Mouse (Mus musculus): ENCODE data around the gene Fahd1.

The Fahd1 gene

DNA sequence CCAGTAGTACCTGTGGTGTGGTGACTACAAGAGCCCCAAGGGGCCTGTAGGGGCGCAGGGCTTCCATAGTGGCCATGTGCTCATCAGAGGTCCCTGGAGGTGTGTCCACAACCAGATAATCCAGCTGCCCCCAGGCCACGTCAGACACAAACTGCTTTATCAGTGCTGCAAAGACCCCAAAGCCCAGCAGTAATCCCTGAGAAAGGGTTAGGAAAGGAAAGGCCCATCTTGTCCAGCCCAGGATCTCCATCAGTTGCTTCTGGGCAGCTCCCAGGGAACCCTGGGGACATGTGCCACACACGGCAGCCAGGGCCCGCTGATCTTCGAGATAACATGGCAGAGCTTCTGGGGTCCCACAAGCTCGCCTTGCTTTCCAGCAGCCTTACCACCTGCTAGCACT lies 34.2 kb upstream of the Fahd1 start:
- DNase-seq = peak; percentile 90

DNA sequence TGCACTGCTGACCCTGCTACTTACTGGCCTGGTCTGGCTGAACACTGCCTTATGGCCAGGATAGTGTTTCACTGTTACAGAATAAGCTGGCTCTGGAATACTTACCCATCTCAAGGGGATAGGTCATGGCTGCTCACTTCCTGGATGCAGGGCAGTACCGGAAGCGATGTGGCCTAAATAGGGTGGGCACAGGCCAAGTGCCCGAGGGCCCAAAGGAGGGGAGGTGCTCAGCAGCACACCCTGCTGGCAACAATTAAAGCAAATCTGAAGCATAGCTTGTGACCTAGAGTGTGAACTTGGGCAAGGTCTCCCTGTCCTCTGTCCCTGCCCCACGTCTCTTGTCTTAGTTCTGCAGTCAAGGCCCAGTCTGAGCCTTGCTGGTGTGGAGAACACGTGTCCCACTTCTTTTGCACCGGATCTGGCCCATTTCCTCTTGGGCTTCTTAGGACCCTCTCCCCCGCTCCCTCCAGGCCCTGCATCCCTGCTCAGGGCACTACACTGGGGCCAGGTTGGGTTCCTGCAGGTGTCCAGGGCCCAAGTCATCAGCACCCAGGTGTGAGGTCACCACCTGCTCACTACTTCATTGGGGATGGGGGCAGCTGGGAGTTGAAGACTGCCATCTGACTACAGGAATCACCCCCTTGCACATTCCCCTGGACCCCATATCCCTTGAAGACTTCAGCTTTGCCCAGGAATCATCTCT lies 31.7 kb upstream of the Fahd1 start:
- peak; percentile 94 for DNase-seq

DNA sequence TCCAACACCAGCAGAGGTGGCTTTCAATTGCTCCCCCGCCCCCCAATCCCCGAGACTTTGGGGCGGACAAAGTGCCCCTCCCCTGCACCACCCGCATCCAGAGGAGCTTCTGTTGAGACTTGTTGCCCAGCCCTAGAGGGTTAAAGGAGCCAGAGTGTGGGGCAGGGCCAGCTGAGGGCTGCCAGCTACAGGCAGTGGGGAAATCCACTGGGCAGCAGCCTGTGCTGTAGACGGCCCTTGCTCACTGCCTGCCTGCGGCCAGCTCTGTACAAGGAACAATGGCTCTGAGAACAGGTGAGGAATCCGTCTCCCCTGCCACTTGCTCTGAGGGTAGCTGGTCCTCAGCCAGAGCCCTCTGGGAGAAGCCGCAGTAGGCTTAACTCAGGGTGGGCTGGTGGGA lies 28.4 kb upstream of the Fahd1 start:
- DNase-seq = peak; percentile 91

DNA sequence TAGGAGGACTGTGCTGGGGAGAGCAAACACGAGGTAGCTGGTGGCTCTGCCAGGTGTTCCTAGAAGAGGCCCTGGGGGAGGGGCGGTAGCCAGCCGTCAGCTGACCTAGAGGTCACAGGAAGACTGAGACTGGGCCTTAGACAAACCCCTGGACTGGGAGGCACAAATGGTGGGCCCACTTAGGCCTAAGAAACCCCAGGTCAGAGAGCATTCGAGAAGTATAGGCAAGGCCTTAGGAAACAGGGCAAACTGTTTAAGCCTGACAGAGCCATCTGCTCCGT lies 27.9 kb upstream of the Fahd1 start:
- DNase-seq = peak; percentile 98

DNA sequence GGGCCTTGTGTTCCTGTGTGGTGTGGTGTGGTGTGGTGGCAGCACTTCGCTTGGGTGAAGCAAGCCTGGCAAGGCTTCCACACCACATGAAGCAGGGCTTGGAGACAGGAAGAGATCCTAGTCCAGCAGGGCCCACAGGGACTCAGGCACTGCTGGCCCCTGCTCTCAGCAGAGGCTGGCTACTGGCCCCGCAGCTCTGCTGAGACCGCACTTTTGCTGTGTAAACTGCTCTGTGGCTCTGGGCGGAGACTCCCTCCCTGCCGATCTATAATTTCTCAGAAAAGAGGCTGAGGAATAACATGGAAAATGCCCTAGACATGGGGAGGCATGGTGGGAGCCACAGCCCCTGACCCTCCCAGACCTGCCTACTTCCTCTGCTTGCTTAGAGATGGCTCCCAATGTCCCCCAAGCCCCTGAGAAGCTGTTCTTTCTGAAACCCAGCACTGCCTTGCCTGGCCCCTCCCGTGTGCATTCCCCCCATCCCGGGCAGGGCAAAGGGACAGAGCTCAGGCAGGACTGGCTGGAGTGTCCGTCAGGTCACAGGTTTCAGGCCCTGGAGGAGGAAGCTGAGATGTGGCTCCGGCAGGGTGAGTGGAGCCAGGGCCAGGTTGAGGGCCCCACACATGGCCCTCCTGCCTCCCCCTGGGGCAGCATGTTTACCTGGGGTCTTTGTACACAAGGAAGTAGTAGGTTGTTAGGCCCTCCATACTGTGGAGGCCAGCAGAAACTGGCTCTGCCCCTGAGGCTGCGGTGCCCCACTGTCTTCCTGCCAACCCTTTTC lies 27.4 kb upstream of the Fahd1 start:
- peak; percentile 88 for DNase-seq

DNA sequence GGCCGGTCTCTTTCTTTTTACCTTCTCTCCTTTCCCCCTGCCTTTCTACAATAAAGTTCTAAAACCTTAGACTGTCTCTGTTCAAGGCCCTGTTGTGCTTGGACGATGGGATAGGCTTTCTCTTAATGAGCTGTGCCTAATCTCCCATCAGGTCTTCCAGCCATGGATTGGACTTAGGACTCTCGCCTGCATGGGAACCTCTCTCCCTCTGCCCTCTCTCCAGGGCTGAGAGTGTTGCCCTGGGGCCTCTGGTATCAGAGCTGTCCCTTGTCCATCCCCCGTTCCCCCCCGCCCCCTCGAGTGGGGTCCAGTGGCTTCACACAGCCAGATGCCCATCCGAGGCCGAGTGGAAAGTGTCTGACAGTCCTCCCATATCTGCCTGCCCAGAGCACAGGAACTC lies 24.8 kb upstream of the Fahd1 start:
- DNase-seq = no peak

DNA sequence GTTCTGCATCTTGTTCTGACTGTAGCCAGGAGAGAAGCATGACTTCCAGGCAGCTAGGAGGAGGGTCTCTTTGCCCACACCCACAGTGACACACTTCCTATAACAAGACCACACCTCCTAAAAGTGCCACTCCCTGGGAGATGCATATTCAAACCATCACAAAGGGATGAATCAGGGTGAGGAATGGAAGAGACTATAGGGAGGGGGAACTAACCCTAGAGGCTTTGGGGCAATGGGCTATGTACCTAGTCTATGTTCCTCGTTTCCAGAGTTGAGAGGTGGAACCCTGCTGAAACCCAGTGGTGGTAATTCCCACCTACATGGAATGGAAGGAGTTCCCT lies 24.2 kb upstream of the Fahd1 start:
- DNase-seq = no peak

DNA sequence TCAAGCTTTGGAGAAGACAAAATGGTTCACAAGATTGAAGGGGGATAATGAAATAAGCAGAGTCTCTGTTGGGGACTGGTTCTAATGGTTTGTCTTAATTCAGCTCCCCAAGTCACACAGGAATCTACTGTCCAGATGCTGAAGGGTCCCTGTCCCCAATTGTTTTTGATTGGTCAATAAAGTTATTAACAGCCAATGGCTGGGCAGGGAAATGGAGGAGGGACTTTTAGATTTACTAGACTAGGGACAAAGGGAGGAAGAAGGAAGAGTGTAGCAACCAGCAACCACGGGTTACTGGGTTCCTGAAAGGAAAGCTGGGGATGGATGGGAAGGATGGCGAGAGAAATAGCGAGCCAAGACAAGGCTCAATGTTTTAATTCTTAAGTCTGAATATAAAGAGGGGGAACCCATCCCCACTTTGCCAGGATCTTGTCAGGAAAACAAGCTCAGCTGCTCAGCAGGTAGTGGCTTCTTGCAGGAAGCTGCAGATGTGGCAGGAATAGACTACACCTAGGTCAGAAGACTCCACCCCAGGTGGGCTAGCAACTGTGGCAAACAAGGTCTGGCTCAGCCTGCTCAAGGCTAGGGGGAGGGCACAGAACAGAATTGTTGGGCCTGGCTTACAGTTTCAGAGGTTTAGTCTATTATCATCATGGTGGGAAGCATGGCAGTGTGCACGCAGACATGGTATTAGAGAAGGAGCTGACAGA lies 23.7 kb upstream of the Fahd1 start:
- DNase-seq = peak; percentile 80

DNA sequence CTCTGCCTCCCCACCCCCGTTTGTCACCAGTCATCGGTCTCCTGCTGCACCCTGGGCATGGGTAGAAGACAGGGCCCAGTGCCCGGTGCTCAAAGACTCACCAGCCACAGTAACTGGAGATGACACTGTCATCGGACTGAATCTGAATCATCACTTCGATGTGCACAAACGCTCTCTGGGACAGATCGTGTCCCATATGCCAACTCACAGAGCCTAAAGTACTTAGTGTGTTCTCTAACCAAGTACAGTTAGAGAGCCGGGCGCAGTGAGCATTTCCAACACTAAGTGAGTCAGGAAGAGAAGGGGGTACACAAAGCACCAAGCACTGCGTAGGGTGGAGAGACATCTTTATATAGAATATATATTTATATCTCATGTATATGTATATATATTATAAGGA lies 17.8 kb upstream of the Fahd1 start:
- DNase-seq = no peak

DNA sequence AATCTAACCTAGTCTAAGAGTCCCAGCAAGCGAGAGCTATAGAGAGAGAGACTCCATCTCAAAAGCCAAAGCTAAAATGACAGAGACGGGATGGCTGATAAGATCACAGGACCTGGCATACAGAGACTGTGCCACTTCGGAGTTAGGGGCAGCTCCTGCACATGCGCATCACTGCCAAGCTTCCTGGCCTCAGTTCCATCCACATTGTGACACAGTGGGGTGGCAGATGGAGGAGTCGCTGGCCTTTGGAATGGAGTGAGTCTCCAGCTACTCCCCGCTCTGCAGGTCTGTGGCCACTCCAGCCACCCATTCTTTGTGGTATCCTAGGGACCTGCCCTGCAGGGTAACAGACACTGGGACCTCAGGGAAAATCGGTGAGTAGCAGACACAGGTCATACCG lies 15.6 kb upstream of the Fahd1 start, which contains the start of gene Igfals:
Gene Igfals, plus strand, starts transcription at position 222 of the 400 bp plus-strand sequence.
- DNase-seq = no peak

DNA sequence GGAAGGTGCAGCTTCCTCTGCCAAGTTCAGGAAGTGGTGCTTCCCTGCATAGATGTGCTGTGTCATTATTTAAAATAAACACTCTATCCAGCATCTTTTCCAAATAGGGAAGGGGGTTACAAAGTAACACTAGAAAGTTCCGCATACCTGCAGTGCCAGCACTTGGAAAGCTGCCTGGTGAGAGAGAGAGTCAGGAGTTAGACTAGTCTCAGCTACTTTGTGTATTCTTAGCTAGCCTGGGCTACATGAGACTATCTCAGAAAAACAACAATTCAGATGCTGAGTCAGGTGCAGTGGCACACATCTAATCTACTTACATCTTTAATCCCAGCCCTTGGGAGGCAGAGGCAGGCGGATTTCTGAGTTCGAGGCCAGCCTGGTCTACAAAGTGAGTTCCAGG lies 11.6 kb upstream of the Fahd1 start:
- DNase-seq = peak; percentile 53

DNA sequence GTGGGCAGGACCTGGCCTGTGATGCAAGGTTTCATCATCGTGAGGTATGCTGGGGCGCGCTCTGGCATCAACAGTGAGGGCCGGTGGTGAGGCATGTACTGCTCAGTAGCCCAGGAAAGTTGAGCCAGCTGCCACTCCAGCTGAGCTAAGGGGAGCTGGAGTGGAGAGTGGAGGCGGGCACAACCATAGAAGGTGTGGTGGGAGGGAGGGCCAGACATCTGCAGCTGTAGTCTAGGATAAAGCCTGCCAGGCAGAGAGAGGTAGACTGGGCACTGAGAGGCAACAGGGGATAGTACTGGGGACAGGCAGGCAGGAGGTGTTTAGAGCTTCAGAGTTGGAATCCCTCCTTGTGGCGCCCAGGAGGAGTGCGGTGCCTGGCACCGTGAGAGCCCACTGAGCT lies 9.9 kb upstream of the Fahd1 start:
- DNase-seq = peak; percentile 68

DNA sequence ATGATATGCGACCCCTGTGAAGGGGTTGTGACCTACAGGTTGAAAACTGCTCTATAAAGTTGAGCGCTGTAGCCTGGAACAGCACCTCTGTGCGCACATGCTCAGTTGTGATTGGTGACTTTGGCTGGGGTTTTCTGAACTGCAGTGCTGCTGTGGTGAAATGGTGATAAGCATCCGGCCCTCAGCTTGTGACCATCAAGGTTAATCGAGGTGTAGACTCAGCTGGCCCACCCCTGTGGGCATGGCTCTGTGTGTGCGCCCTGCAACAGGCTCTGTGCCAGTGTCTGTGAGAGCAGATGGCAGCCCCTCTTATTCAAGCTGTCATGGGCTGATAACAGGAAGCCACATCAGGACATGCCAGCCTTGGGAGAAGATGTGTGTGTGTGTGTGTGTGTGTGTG lies 8.8 kb upstream of the Fahd1 start:
- DNase-seq = peak; percentile 88

DNA sequence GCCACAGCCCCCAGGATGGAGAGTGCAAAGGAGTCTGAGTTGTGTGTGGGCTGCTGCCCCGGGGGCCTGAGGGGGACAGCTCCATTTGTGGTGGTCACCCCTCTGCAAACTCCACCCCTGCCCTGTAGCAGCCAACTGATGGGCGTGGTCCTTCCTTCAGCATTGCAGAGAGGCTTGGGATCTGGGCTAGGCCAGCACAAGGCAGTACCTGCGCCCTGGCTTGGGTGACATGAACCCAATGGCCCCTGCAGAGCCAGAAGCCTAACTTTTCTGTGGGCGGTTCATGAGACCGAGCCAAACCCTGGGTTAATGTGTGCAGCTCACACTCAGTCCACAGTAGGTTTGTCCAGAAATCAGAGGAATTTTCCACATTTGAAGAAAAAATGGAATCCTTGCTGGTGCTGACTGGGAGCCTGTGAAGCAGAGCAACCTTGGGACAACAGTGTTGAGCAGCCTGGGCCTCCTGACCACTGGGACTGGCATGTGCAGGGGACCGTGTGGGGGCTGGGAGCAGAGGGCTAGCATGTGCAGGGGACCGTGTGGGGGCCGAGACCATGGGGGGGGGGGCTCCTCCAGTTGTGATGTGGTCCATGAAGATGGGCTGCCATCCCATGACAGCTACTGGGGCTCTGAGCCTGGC lies 7.8 kb upstream of the Fahd1 start:
- peak; percentile 87 for DNase-seq

DNA sequence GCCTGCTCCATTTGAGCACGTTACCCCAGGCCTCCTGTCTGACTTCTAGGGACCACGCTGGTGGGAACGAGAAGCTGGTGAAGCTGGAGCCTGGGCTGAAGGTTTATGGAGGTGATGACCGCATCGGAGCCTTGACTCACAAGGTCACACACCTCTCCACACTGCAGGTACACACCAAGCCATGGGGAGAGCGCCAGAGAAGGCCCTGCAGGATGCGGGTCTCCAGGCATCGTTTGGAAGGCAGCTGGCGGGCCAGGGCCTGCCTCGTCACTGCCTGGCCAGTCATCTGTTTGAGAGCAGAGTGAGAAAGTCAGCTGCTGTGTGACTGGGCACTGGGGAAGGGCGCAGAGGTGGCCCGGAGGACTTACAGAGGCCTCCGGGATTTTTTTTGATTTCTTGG lies 6.4 kb upstream of the Fahd1 start:
- peak; percentile 86 for DNase-seq

DNA sequence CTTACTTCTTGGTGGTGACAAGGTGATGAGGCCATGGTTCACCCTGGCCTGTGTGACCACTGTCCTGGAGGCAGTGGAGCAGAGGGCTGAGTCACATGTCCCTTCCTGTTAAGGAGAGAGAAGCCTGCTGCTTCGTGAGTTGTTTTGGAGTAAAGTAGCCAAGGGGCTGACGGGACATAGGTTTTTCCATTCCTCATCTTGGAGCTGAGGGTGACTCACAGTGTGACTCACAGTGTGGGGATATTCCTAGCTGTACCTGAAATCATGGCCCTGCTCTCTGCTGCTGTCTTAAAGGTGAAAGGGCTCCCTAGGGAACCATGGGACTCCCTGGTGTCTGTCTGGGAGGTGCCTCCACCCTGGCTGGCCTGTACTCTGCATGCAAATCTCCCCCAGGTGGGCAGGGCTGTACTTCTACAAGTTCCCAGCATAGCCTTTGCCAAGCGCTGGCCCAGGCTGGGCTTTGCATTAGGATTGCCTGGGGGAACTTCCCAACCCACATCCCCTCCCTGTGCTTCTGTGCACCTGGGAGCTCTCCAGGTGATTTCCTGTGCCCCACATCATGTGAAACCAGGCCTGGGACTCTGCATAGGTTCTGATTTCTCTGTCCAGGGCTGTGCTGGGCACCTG lies 5.8 kb upstream of the Fahd1 start:
- peak; percentile 83 for DNase-seq

DNA sequence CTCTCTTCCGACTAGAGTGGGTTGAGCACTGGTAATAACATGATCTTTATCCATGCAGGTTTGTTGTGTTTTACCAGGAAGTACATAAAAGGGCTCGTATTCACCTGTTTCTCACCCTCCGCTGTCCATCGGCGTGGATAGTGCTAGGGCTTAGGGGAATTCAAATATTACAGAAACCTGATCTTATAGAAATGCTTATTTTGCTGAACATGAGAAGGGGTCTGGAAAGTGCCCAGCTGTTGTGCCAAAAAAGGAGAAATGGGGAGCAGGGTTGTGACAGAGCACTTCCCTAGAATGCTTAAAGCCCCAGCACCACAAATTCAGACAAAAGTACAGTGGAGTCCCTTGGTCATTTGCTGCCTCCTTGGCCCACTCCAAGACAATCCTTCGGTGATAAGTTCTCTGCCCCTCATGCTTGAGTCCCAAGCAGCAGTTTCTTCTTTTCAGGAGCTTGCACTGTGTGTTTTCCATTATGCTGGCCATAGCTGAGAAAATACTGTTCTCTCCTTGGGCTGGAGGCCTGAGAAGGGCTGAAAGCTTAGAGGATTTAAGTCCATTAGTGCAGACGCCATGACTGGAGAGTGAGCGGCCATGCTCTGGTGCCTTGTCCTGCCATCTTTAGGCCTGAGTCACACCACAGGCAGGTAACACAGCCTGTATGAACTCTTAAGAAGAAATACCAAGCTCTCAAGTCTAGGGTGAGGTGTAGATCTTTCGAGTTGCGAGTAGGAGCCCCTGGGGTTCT lies 1.4 kb upstream of the Fahd1 start:
- DNase-seq = peak; percentile 90

DNA sequence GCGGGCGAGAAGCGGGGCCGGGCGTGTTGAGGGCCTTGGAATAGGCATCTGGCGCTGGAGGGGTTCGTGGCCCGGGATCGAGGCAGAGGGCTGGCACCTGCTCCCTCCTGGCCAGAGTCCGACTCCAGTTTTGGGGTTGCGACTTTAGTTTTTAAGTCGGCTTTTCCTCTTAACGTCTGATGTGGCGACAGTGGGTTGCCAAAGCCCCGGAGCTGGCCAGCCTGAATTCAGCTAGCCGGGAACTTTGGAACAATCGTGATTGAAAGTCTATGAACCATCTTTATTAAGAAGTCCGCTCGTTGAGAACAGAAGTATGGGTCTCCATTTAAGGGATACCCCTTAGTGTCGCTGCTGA lies 586 bp upstream of the Fahd1 start:
- no peak for DNase-seq

DNA sequence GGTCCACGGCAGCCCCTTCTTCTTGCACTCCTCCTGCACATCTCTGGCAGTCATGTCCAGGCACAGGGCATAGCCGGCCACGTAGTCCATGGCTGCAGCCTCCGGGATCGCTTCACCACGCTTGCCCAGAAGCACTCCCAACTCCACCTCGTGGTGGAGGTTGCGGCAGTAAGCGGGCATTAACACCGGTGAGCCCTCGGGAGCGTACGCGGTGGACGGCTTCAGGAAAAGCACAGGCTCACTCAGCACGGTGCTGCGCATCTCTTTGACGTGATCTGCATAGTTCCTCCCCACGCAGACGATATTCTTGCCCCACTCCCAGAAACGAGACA lies 465 bp downstream of the Fahd1 start:
- no peak for DNase-seq

DNA sequence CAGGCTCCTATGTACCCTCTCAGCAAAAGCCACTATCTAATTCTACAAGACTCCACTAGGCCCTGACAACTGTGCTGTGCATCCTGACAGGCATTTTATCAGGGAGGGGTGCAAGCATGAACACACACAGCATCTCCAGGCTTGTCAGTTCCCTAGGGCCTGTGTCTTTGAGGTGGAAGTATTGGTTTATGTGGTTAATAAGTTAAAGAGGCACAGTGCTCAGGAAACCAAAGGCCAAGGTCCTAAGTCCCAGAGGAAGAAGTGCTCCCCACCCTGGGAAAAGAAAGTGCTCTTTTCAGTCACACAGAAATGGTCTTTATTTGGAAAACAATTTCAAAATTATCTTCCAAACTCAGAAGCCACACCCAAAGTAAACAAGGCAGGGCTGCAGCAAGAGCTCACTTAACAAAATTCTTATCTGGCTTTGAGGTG lies 1.5 kb downstream of the Fahd1 start:
- DNase-seq = peak; percentile 86

DNA sequence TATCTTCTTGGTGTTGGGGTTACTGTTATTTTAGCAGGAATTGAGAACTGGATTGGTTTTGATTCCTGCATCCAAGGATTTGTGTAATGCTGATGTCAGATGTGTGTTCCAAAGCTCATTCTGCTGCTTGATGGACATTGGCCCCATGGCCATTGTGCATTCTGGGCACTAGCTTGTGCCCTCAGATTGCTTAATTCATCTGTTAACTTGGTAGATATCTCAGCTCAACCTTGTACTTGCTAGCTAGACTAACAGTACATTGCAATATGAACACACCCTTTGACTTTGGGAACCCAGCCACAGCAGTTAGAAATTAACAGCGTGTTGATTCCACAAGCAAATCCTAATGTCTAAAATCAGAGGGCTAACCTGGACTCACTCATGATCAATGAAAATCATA lies 2.8 kb downstream of the Fahd1 start:
- DNase-seq = peak; percentile 52

DNA sequence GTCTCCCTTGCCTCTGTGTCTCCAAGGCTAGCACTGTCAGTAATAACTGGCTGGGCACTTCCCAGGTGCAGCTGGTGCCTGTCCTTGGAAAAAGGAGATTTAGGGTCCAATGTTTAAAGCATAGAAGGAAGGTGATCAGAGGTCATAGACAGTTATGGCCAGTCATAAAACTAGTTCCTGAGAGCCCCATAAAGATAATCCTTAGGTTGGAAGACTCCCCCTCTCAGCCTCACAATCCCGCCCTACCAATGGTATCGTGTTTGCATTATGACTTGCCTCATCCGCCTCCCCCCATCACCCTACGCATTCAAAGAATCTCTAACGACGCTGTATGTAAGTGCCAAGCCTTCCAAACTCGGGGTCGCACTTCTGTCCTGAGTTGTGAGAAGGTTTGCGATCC lies 5.6 kb downstream of the Fahd1 start:
- peak; percentile 86 for DNase-seq

DNA sequence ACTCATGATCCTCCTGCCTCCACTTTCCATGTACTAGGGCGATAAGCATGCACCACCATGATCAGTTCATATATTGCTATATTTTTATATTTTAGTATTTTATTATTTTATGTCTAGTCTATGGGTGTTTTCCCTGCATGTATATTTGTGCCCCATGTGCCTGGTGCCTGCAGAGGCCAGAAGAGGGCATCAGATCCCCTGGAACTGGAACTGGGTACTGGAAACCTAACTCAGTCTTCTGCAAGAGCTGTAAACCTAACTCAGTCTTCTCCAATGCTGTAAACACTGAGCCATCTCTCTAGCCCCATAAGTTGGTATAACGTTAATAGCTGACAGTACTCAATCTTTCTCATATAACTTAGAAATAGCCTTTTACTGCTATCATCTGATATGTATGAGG lies 7.5 kb downstream of the Fahd1 start:
- DNase-seq = peak; percentile 64
